Mouse (Mus musculus) stomach, adult 2 months (tissue): ENCODE measurements around the gene Ces1g. TPM values are rescaled to one million over a fixed set of nuclear protein-coding genes. Genes with fewer than 3 reads are reported as not detected.

Source experiments
- polyA plus RNA-seq: library from polyadenylated mRNA; depleted of rRNA; stranded (reverse); fragments of >200 nt; gene quantifications from 2 replicates; pipeline ENCODE4 v1.2.3, GENCODE M21; 2012; rRNA removed

Ces1g gene
- 0.24 and 0.73 TPM in 2 replicates for polyA plus RNA-seq

GRCm38 (mm10) chr8:93337207-93337606 is at the start of gene Ces1g:
TSS of gene Ces1g (minus strand) at chr8:93337308.

GRCm38 (mm10) chr8:93379625-93380024 is 42.5 kb upstream of the Ces1g start, which contains the start of gene Ces1h:
TSS of gene Ces1h (minus strand) at chr8:93379725.

GRCm38 (mm10) chr8:93279556-93279955 is 57.6 kb downstream of the Ces1g start, which contains the start of gene Ces1f:
TSS of gene Ces1f (minus strand) at chr8:93279747.

Other genes starting within 250 kb of the Ces1g start
- not detected in 2 replicates for gene Ces1c, start 206.0 kb downstream of the Ces1g start, polyA plus RNA-seq
- 15.3 and 17.3 TPM in 2 replicates for gene Ces1d, start 139.5 kb downstream of the Ces1g start, polyA plus RNA-seq
- 1.7 and 1.8 TPM in 2 replicates for gene Ces1e, start 107.7 kb downstream of the Ces1g start, polyA plus RNA-seq
- gene Ces1f, start 57.6 kb downstream of the Ces1g start, polyA plus RNA-seq: 4.6 and 6.7 TPM in 2 replicates
- 0.31 TPM in 1 of 2 replicates, not detected in the other for gene Ces1h, start 42.4 kb upstream of the Ces1g start, polyA plus RNA-seq
- 1.1 TPM in 1 of 2 replicates, not detected in the other for gene Ces5a, start 198.5 kb upstream of the Ces1g start, polyA plus RNA-seq